Mouse (Mus musculus) mouse trophoblast stem cell (cell line): ENCODE results near the gene Gm13089.
"Not testable (repeated sequence)": the region's sequence is repeated elsewhere in the genome, so short reads cannot be mapped to it uniquely, and the experiment has no call there.

Experiments used
- in situ Hi-C, 2 experiments: fragments of 300-500 bp; cut with MseI, MboI; formaldehyde crosslinking; loops; 2 replicates in 1 of 2; 3 replicates in 1 of 2; pipeline ENCODE4 v1.15.1; 2025

Gene Gm13089

GRCm38 (mm10) chr4:143702611-143703010 lies at the start of gene Gm13089:
Gm13089 (minus strand) TSS chr4:143702711.
- in situ Hi-C loops: no loop called here

GRCm38 (mm10) chr4:143719155-143719554 lies 16.6 kb upstream of the Gm13089 start, which contains the start of gene Gm13078:
Gm13078 (plus strand) TSS chr4:143719455.
- in situ Hi-C loops: no loop called here

DNA sequence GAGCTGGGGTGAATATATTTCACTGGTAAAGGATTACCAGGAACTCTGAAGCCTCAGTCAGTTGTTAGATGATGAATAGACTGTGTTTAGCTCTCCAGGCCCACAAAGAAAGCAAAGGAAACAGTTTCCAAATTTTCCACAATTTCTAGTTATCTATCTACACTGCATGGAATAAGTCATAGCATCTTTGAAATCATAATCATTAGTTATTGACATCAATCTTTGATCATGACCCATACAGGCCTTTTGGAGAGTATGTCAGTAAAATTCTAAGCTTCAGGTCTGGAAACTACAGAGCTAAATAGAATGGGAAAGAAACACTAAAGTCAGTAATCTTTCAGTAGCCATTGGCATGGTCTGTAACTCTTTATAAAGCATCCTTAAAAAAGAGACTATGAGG lies 45.4 kb downstream of the Gm13089 start, which contains the start of gene Gm13088:
Gene Gm13088, minus strand, starts transcription at position 101 of the 400 bp plus-strand sequence.
- in situ Hi-C loops: not testable (repeated sequence)
